Mouse (Mus musculus): Measurements from ENCODE around the gene Slc19a3.

DNA sequence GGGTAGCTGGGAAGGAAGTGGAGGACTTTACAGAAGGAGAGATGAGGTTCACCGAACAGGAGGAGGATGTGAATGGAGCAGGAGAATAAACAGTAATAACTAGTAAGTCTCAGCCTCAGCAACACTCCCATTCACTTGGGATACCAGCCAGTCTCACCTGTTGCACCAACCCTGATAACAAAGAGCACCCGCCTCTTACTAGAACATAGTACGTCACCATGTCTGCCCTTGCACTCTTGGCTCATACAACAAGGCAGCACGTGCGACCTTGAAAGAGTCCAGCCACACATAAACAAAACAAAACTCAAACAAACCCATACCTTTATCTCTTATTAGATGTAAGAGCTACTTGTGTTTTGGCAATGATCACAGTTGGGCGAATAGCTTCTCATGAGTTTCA is 5.7 kb downstream of the Slc19a3 start:
- TF ChIP-seq CTCF (IDR thresholded peaks at IDR 0.05; ENCODE audit: low read depth, low read length) (no peak), POLR2A (IDR thresholded peaks at IDR 0.05; ENCODE audit: extremely low read depth, insufficient read depth, low read length) (no peak)
